Mouse (Mus musculus) frontal cortex, adult (tissue): Measurements from ENCODE around the gene Tas2r106.

Experiments
- ATAC-seq: cut with Nextera tagmentation; 2 replicates; pipeline ENCODE4 v1.9.2; 2017; ENCODE audit warnings: mild to moderate bottlenecking, moderate library complexity, mixed read lengths; ENCODE audit not compliant: low TSS enrichment

Tas2r106 gene

DNA sequence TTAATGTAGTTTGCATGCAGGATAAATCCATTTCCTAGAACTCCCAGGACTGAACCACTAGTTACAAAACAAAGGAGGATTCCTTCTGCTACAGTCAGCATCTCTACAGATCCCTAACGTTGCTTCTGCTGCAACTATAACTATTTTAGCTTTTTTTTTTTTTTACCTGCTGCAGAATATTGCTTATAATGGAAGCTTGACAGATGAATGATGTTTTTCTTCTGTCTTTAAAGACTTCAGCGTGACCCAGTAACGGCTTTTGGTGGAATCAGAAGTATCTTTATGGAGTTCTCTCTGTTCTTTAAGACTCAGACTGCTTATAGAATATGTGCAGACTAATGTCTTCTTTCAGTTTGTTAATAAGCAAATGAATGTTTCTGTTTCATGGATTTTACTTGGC lies at the start of gene Tas2r106:
Tas2r106 (minus strand) TSS at position 101 of the 400 bp plus-strand sequence.
- ATAC-seq: no peak

GRCm38 (mm10) chr6:131712803-131713202 lies 34.1 kb upstream of the Tas2r106 start:
- no peak for ATAC-seq

- no peak for ATAC-seq
These were observed 11.3 kb upstream of the Tas2r106 start, which contains the start of gene Tas2r114 for GRCm38 (mm10) chr6:131689963-131690362. Tas2r114 (minus strand) TSS chr6:131690063.

DNA sequence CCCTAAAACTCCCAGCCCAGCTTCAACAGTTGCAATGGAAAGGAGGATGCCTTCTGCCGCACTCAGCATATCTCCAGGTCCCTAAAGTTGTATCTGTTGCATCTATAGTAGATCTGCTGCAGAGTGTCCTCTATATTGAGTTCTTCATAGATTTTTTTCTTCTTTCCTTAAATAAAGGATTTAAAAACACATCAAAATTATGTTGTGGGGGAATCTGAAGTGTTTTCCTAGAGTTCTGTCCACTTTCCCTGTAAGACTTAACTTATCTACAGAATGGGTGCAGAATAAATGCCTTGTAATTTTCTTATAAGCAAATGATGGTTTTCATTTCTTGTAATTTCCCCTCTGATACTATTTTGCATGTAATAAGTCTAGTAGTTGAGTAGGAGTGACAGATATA lies 8.7 kb upstream of the Tas2r106 start, which contains the start of gene Tas2r105:
Tas2r105 (minus strand) TSS at position 101 of the 400 bp plus-strand sequence.
- no peak for ATAC-seq

DNA sequence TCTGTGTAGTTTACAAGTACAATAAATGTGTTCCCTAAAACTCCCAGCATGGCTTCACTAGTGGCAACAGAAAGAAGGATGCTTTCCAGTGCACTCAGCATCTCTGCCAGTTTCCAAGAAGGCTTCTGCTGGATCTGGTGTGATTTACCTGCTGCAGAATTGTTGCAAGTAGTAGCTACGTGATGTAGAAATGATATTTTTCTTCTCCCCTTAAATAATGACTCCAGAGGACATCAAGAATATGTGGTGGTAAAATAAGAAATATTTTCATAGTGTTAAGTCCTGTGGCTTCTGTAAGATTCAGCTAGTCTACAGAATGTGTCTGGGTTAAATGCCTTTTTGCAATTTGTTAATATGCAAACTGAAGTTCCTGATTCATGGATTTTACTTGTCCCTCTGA lies 7.0 kb upstream of the Tas2r106 start, which contains the start of gene Tas2r104:
Tas2r104 (minus strand) TSS at position 101 of the 400 bp plus-strand sequence.
- no peak for ATAC-seq

DNA sequence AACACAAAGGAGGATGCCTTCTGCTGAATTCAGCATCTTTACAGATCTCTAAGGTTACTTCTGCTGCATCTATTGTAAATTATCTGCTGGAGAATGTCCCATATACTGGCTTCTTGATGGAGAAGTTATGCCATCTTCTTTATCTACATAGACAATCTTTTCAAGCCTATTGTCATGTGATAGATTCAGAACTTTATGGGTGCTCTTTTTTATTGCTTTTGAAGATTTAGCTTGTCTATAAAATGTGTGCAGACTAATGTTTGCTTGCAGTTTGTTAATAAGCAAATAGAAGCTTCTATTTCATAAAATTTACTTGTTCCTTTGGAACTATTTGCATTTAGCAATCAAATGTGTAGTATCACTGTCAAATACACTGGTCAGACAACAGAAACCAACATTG lies 18.6 kb downstream of the Tas2r106 start, which contains the start of gene Tas2r107:
Tas2r107 (minus strand) TSS at position 101 of the 400 bp plus-strand sequence.
- ATAC-seq: no peak

- ATAC-seq: no peak
These were observed 47.9 kb downstream of the Tas2r106 start, which contains the start of gene Tas2r130 for GRCm38 (mm10) chr6:131630812-131631211. Tas2r130 (minus strand) TSS chr6:131630912.
